ENCODE assay signal across 8 mouse cellular contexts in the genomic region with DNA sequence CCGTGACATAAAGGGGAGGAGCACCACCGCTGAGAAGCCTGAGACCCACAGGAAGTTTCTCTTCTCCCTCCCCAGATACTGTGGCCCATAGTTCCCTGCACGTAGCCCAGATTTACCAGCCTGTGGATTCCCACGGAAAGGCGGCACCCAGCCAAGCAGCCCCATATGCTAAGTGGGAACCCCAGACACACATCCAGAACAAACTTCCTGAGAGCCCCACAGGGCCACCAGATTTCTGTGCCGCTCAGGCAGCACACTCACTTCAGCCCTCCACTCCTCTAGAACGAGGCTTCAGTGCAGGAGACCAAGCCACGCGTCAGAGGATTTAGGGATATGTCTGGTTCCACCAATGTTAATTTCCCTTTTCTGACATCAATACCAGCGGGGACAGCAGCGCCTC.
DNase-seq lines count a peak whose midpoint lies in the region; ATAC-seq lines count a peak whose summit lies in the region.

No protein-coding gene starts in this region.

- no peak overlapping the region for H3K9ac ChIP-seq in hindbrain, embryonic 16.5 days (ENCODE audit: low read depth, low read length)
- H3K9ac ChIP-seq in midbrain, embryonic 16.5 days (ENCODE audit: low read depth, low read length) = no peak overlapping the region

- H3K27me3 ChIP-seq in hindbrain, embryonic 16.5 days (replicated peaks; ENCODE audit: control insufficient read depth, insufficient read depth, low read length) = no peaks in the 10 kb centered on the region
- H3K27me3 ChIP-seq in hindbrain, embryonic 10.5 days (ENCODE audit: insufficient read depth, poor library complexity, severe bottlenecking) = no peaks in the 10 kb centered on the region
- no peaks in the 10 kb centered on the region for H3K27me3 ChIP-seq in midbrain, embryonic 16.5 days (ENCODE audit: control insufficient read depth, insufficient read depth, low read depth, low read length)

- H3K9me3 ChIP-seq in hindbrain, embryonic 16.5 days (ENCODE audit: control insufficient read depth, low read length) = no peaks in the 10 kb centered on the region
- H3K9me3 ChIP-seq in hindbrain, embryonic 10.5 days = no peaks in the 10 kb centered on the region
- H3K9me3 ChIP-seq in midbrain, embryonic 16.5 days (replicated peaks; ENCODE audit: control insufficient read depth, low read length, poor library complexity, severe bottlenecking) = no peaks in the 10 kb centered on the region

- 56% methylated on average over 11 of the region's 11 CpGs for WGBS in hindbrain, embryonic 16.5 days
- WGBS in hindbrain, embryonic 10.5 days = 75% methylated on average over 11 of the region's 11 CpGs
- WGBS in midbrain, embryonic 16.5 days = 63% methylated on average over 9 of the region's 11 CpGs

- peak; percentile 41; the same call in 1 of the 2 replicates for ATAC-seq in hindbrain, embryonic 16.5 days
- no peak for ATAC-seq in midbrain, embryonic 16.5 days

- H3K27ac ChIP-seq in hindbrain, embryonic 16.5 days (ENCODE audit: low read depth, low read length) = no peak overlapping the region
- no peak overlapping the region for H3K27ac ChIP-seq in hindbrain, embryonic 10.5 days
- no peak overlapping the region for H3K27ac ChIP-seq in midbrain, embryonic 16.5 days (ENCODE audit: low read length)

- no peaks in the 10 kb centered on the region for H3K36me3 ChIP-seq in hindbrain, embryonic 16.5 days (ENCODE audit: control insufficient read depth, insufficient read depth, low read length)
- no peaks in the 10 kb centered on the region for H3K36me3 ChIP-seq in hindbrain, embryonic 10.5 days
- H3K36me3 ChIP-seq in midbrain, embryonic 16.5 days (ENCODE audit: control insufficient read depth, insufficient read depth, low read length) = no peaks in the 10 kb centered on the region

- H3K4me1 ChIP-seq in hindbrain, embryonic 16.5 days (ENCODE audit: control insufficient read depth, insufficient read depth, low read depth, low read length) = peaks cover 2% of the 10 kb centered on the region
- peaks cover 40% of the 10 kb centered on the region for H3K4me1 ChIP-seq in hindbrain, embryonic 10.5 days (replicated peaks)
- peaks cover 14% of the 10 kb centered on the region for H3K4me1 ChIP-seq in midbrain, embryonic 16.5 days (ENCODE audit: control insufficient read depth, insufficient read depth, low read length)

- no peak overlapping the region for H3K4me2 ChIP-seq in hindbrain, embryonic 16.5 days (ENCODE audit: low read length)
- H3K4me2 ChIP-seq in midbrain, embryonic 16.5 days (ENCODE audit: low read length) = no peak overlapping the region

- H3K4me3 ChIP-seq in hindbrain, embryonic 16.5 days (ENCODE audit: low read length) = no peak overlapping the region
- no peak overlapping the region for H3K4me3 ChIP-seq in hindbrain, embryonic 10.5 days
- no peak overlapping the region for H3K4me3 ChIP-seq in midbrain, embryonic 16.5 days (ENCODE audit: low read depth, low read length)

- no peak for DNase-seq in hindbrain, embryonic 10.5 days (ENCODE audit: low spot score)
- DNase-seq in thymus, postnatal 14 days = peak; percentile 6
- no peak for DNase-seq in thymus, adult 18-20 months
- DNase-seq in frontal cortex, postnatal 36 days (ENCODE audit: low spot score in 2 of 2) = peak; percentile 38 to 50
- DNase-seq in right cerebral cortex, postnatal 4 days = peak; percentile 45
- DNase-seq in lung, postnatal 4 days = no peak

Comparison
In these comparisons a context has a peak if more than half of its experiments do, and no peak if none do; other contexts are left out.
1. DNase-seq: peak in thymus, postnatal 14 days (single experiment), frontal cortex, postnatal 36 days (2 of 2) and right cerebral cortex, postnatal 4 days (single experiment); none in hindbrain, embryonic 10.5 days (single experiment), thymus, adult 18-20 months (0 of 2) and lung, postnatal 4 days (0 of 2).